Mouse (Mus musculus): ENCODE measurements around the gene Vmn1r16.

- no peak for TF ChIP-seq CTCF (IDR thresholded peaks at IDR 0.05; ENCODE audit: insufficient read depth, low read length)
- no peak for TF ChIP-seq POLR2A (IDR thresholded peaks at IDR 0.05; ENCODE audit: borderline replicate concordance, extremely low read depth, low read depth, low read length)
These were observed 56.8 kb downstream of the Vmn1r16 start for GRCm38 (mm10) chr6:57272517-57272916.
